Mouse (Mus musculus): ENCODE data around the gene Urah. TPM values are rescaled to one million over a fixed set of nuclear protein-coding genes. Genes with fewer than 3 reads are reported as not detected.

Gene Urah
- total and polyA plus RNA-seq, 3 experiments = not detected

- no peak for TF ChIP-seq HCFC1 (IDR thresholded peaks at IDR 0.05; ENCODE audit: low read depth, low read length)
Observed at GRCm38 (mm10) chr7:140855181-140855580, 20.4 kb downstream of the Urah start (continued).

- Histone ChIP-seq H3K27me3 (replicated peaks) (no peaks in the 10 kb centered on the region), H3K4me2 (ENCODE audit: insufficient read depth, low read depth, poor library complexity, severe bottlenecking) (peak within 1 kb of the TSS; percentile 81), H3K9ac (ENCODE audit: insufficient read depth, low read depth) (peak within 1 kb of the TSS; percentile 97), H3K79me2 (replicated peaks; ENCODE audit: control insufficient read depth, extremely low read depth, insufficient read depth, poor library complexity, severe bottlenecking) (peaks cover 35% of the 10 kb centered on the region), H3K27ac (ENCODE audit: insufficient read depth, low read depth) (peak within 1 kb of the TSS; percentile 78), H3K4me3 (replicated peaks in 1 of 3; ENCODE audit: low read depth in 2 of 3, low read length in 2 of 3, poor library complexity in 1 of 3) (peak within 1 kb of the TSS; percentile 84 to 98 (median 92)), H3K36me3 (replicated peaks in 1 of 2; ENCODE audit: control insufficient read depth in 1 of 2, insufficient read depth in 1 of 2, low read length in 1 of 2) (peaks cover 54 to 69% of the 10 kb centered on the region in 2 experiments), H3K9me3 (replicated peaks; ENCODE audit: low read length) (no peaks in the 10 kb centered on the region), H3K4me1 (ENCODE audit: control insufficient read depth in 1 of 2, insufficient read depth in 2 of 2) (peaks cover 22 to 35% of the 10 kb centered on the region in 2 experiments)
- dilution Hi-C loops (cut with MboI; ENCODE audit: extremely low pct_ligation_motif_present, extremely low pct_unique_long_range_greater_than_20kb, low sequenced_read_pairs) = no loop called here
- DNase-seq (ENCODE audit: extremely low read depth) = peak; percentile 97
- in situ Hi-C loops (cut with MboI; ENCODE audit: low pct_ligation_motif_present, low pct_unique_long_range_greater_than_20kb, low sequenced_read_pairs) = no loop called here
- TF ChIP-seq USF1 (IDR thresholded peaks at IDR 0.05; ENCODE audit: low read depth, low read length) = no peak; the same call in 1 of the 2 replicates
- peak; percentile 90 for TF ChIP-seq MXI1 (IDR thresholded peaks at IDR 0.05; ENCODE audit: low read depth, low read length)
- peak; percentile 76 for TF ChIP-seq NELFE (IDR thresholded peaks at IDR 0.05; ENCODE audit: low read depth, low read length)
- peak; percentile 60; the same call in 1 of the 2 replicates for TF ChIP-seq MAZ (IDR thresholded peaks at IDR 0.05; ENCODE audit: low read depth, low read length)
- TF ChIP-seq NRF1 (IDR thresholded peaks at IDR 0.05; ENCODE audit: low read depth, low read length) = peak; percentile 57
- peak; percentile 81; the same call in 1 of the 2 replicates for TF ChIP-seq POLR2AphosphoS2 (IDR thresholded peaks at IDR 0.05; ENCODE audit: low read depth, low read length)
- TF ChIP-seq KAT2A (IDR thresholded peaks at IDR 0.05; ENCODE audit: insufficient replicate concordance, low read length) = peak; percentile 87; the same call in 1 of the 2 replicates
- TF ChIP-seq JUN (IDR thresholded peaks at IDR 0.05; ENCODE audit: insufficient read depth, low read depth, low read length) = no peak
- TF ChIP-seq EP300 (IDR thresholded peaks at IDR 0.05; ENCODE audit: low read length) = no peak
- peak; percentile 39; the same call in 1 of the 2 replicates for TF ChIP-seq ETS1 (conservative IDR thresholded peaks at IDR 0.05; ENCODE audit: low read depth, low read length)
- TF ChIP-seq SMC3 (IDR thresholded peaks at IDR 0.05; ENCODE audit: low read depth, low read length) = no peak
- TF ChIP-seq RAD21 (IDR thresholded peaks at IDR 0.05; ENCODE audit: low read depth, low read length) = no peak
- peak; percentile 86 for TF ChIP-seq TCF12 (IDR thresholded peaks at IDR 0.05; ENCODE audit: low read depth, low read length)
- TF ChIP-seq MYC (IDR thresholded peaks at IDR 0.05; ENCODE audit: low read depth, low read length) = peak; percentile 24; the same call in 1 of the 2 replicates
- TF ChIP-seq E2F4 (IDR thresholded peaks at IDR 0.05; ENCODE audit: insufficient replicate concordance, low read depth, low read length) = no peak
- peak; percentile 38; the same call in 1 of the 2 replicates for TF ChIP-seq MAFK (IDR thresholded peaks at IDR 0.05; ENCODE audit: insufficient replicate concordance, low read length)
- TF ChIP-seq JUND (conservative IDR thresholded peaks at IDR 0.05; ENCODE audit: low read depth, low read length) = no peak
- TF ChIP-seq PAX5 (IDR thresholded peaks at IDR 0.05; ENCODE audit: low read length) = no peak
- peak; percentile 87 for TF ChIP-seq MAX (IDR thresholded peaks at IDR 0.05; ENCODE audit: low read length)
- TF ChIP-seq ZNF384 (IDR thresholded peaks at IDR 0.05; ENCODE audit: low read depth, low read length) = no peak
- 0 out of 2 replicates have a peak, but pooled peaks have one; percentile 14 for TF ChIP-seq RCOR1 (conservative IDR thresholded peaks at IDR 0.05; ENCODE audit: low read depth, low read length)
- TF ChIP-seq HCFC1 (IDR thresholded peaks at IDR 0.05; ENCODE audit: low read depth, low read length) = peak; percentile 91
- no peak for TF ChIP-seq ZKSCAN1 (IDR thresholded peaks at IDR 0.05; ENCODE audit: borderline replicate concordance, low read depth, low read length)
- no peak for TF ChIP-seq USF2 (conservative IDR thresholded peaks at IDR 0.05; ENCODE audit: low read depth, low read length)
- peak; percentile 41; the same call in 1 of the 2 replicates for TF ChIP-seq IRF4 (IDR thresholded peaks at IDR 0.05; ENCODE audit: low read depth, low read length)
- TF ChIP-seq BHLHE40 (IDR thresholded peaks at IDR 0.05; ENCODE audit: low read depth, low read length) = no peak
- no peak for TF ChIP-seq GABPA (IDR thresholded peaks at IDR 0.05; ENCODE audit: insufficient replicate concordance, low read depth, low read length)
- TF ChIP-seq ZMIZ1 (IDR thresholded peaks at IDR 0.05; ENCODE audit: low read depth, low read length) = peak; percentile 67; the same call in 1 of the 2 replicates
- TF ChIP-seq POLR2A (IDR thresholded peaks at IDR 0.05; ENCODE audit: low read depth, low read length) = peak; percentile 85
- no peak for TF ChIP-seq CTCF (conservative IDR thresholded peaks at IDR 0.05 in 1 of 2, IDR thresholded peaks at IDR 0.05 in 1 of 2; ENCODE audit: low read depth in 2 of 2, low read length in 2 of 2)
- TF ChIP-seq CHD1 (IDR thresholded peaks at IDR 0.05; ENCODE audit: low read depth, low read length) = no peak
- peak; percentile 99 for TF ChIP-seq ELF1 (IDR thresholded peaks at IDR 0.05; ENCODE audit: low read depth, low read length)
- TF ChIP-seq MEF2A (IDR thresholded peaks at IDR 0.05; ENCODE audit: borderline replicate concordance, low read depth, low read length) = peak; percentile 38; the same call in 1 of the 2 replicates
- peak; percentile 49; the same call in 1 of the 2 replicates for TF ChIP-seq UBTF (IDR thresholded peaks at IDR 0.05; ENCODE audit: low read depth, low read length)
- peak; percentile 72 for TF ChIP-seq CHD2 (IDR thresholded peaks at IDR 0.05; ENCODE audit: low read length)
Observed at GRCm38 (mm10) chr7:140855860-140856784, 21.3 kb downstream of the Urah start, which contains the start of gene Gm45785. Gene Gm45785, minus strand, starts transcription at chr7:140856331.
